Mouse (Mus musculus): ENCODE measurements around the gene Cd163l1. TPM values are rescaled to one million over a fixed set of nuclear protein-coding genes. Genes with fewer than 3 reads are reported as not detected.

Gene Cd163l1
- polyA plus RNA-seq, 2 experiments = 0.04 to 0.11 TPM

DNA sequence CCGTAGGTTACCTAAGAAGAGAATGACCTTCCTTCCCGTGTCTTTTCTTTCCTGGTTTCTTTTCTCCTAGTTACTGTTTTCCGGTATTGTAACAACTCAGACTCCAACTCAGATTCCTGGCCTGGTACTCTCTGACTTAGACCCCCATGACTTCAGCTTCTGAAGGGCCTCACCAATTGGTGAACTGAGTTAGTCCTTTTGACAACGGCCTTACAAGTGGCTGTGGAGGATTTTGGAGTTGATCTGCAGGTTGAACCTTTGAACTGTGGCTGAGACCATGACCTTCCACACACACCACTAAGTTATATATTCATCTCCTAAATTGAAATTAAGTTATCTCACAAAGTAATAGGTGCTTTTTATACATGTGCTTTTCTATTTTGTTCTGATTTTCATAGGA is 33.9 kb upstream of the Cd163l1 start:
- H3K36me3 ChIP-seq (ENCODE audit: control insufficient read depth, insufficient read depth, low read length) = no peaks in the 10 kb centered on the region
- H3K4me3 ChIP-seq (replicated peaks; ENCODE audit: low read length) = no peak overlapping the region
- H3K27ac ChIP-seq (replicated peaks; ENCODE audit: low read depth, low read length) = no peak overlapping the region
- H3K27me3 ChIP-seq (ENCODE audit: control insufficient read depth, insufficient read depth, low read length) = no peaks in the 10 kb centered on the region
- 87% methylated on average over 4 of the region's 4 CpGs for WGBS
- H3K4me1 ChIP-seq (ENCODE audit: control insufficient read depth, insufficient read depth, low read length) = no peaks in the 10 kb centered on the region
- ATAC-seq (ENCODE audit: low FRiP score, low read depth) (no peak), DNase-seq (ENCODE audit: low spot score) (no peak)
- H3K9ac ChIP-seq (ENCODE audit: low read depth, low read length, severe bottlenecking) = no peak overlapping the region
- no peak overlapping the region for H3K4me2 ChIP-seq (replicated peaks; ENCODE audit: low read depth, low read length, severe bottlenecking)
- TF ChIP-seq POLR2A (IDR thresholded peaks at IDR 0.05; ENCODE audit: borderline replicate concordance, extremely low read depth, insufficient read depth, insufficient read length) = no peak
- no peaks in the 10 kb centered on the region for H3K9me3 ChIP-seq (ENCODE audit: control insufficient read depth, low read length)

DNA sequence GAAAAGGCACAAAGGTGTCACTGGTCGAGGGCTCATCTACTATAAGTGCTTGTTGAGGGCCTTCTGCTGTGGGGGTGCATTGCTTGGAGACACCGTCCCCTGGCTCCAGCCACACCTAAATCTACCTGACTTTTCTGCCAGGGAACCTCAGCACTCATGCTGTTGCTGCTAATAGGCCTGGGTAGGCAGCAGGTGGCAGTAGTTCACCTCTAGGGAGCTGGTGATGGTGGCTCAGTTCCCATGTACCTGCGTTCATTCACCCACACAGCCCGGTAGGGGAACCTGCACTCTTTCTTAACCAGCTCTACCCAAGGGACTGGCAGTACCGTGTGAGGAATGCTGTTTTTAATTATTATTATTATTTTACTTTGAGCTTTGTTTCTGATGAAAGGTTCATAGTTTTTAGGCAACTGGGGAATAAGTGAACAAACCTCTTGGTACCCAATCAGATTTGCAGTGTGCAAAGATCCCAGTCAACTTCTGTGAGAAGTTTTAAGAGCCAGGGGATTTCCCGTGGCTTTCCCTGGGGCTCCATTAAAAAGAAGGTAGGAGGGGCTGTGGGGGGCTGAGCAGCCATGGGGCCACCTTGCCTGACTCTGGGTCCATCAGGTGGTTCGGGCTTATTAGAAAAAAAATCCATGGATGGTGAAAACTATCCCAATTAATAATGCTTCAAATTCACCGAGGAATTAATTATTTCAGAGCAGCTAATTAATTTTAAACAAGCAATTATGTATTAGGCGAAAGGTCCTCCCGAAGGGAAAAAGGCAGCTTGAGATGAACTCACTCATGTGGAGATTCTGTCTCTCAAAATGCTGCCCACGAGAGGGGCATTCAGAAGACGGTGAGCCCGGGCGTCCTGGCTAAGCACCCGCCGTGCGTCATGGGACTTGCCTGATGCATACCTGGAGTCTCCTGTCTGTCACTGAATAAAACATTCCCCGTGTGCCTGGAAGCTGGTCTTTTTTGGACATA is 31.1 kb upstream of the Cd163l1 start:
- H3K4me2 ChIP-seq (replicated peaks; ENCODE audit: low read depth, low read length, severe bottlenecking) = no peak overlapping the region
- H3K4me1 ChIP-seq (ENCODE audit: control insufficient read depth, insufficient read depth, low read length) = no peaks in the 10 kb centered on the region
- DNase-seq (ENCODE audit: low spot score) (no peak), ATAC-seq (ENCODE audit: low FRiP score, low read depth) (no peak)
- H3K27ac ChIP-seq (replicated peaks; ENCODE audit: low read depth, low read length) = no peak overlapping the region
- H3K27me3 ChIP-seq (ENCODE audit: control insufficient read depth, insufficient read depth, low read length) = no peaks in the 10 kb centered on the region
- no peak for TF ChIP-seq POLR2A (IDR thresholded peaks at IDR 0.05; ENCODE audit: borderline replicate concordance, extremely low read depth, insufficient read depth, insufficient read length)
- H3K4me3 ChIP-seq (replicated peaks; ENCODE audit: low read length) = no peak overlapping the region
- H3K36me3 ChIP-seq (ENCODE audit: control insufficient read depth, insufficient read depth, low read length) = no peaks in the 10 kb centered on the region
- WGBS = 61% methylated on average over 18 of the region's 18 CpGs
- H3K9me3 ChIP-seq (ENCODE audit: control insufficient read depth, low read length) = no peaks in the 10 kb centered on the region
- no peak overlapping the region for H3K9ac ChIP-seq (ENCODE audit: low read depth, low read length, severe bottlenecking)

DNA sequence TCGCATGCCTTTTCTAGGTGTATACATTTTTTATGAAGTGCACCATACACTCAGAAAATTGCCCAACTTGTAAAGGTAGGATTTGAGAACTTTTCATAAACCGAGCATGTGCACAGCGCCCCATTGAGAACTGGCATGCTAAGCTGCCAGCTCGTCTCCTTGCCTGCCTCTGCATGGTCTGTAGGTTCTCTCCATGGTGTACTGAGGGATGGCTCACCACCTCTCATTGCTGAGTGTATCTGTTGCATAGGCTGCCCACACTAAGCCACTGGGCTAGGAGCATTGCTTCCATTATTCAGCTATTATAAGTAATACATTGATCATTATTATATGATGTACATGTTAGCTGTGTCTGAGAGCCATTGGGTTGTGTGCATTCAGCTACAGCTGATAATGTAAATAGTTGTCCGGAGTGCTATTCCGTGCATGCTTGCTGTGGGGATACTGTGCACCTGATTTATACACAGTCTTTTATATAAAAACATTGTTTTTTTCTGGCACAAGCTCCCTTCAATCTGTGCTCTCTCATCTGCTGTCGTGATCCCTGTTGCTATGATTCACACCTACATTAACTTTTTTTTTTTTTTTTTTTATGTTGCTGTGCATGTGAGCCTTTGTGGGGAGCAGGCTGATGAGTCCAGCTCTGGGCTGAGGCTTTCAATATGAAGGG is 30.2 kb upstream of the Cd163l1 start:
- no peaks in the 10 kb centered on the region for H3K27me3 ChIP-seq (ENCODE audit: control insufficient read depth, insufficient read depth, low read length)
- TF ChIP-seq POLR2A (IDR thresholded peaks at IDR 0.05; ENCODE audit: borderline replicate concordance, extremely low read depth, insufficient read depth, insufficient read length) = no peak
- ATAC-seq (ENCODE audit: low FRiP score, low read depth) (no peak), DNase-seq (ENCODE audit: low spot score) (no peak)
- no peak overlapping the region for H3K27ac ChIP-seq (replicated peaks; ENCODE audit: low read depth, low read length)
- WGBS = 79% methylated on average over 7 of the region's 7 CpGs
- H3K4me1 ChIP-seq (ENCODE audit: control insufficient read depth, insufficient read depth, low read length) = no peaks in the 10 kb centered on the region
- H3K9me3 ChIP-seq (ENCODE audit: control insufficient read depth, low read length) = no peaks in the 10 kb centered on the region
- H3K9ac ChIP-seq (ENCODE audit: low read depth, low read length, severe bottlenecking) = no peak overlapping the region
- H3K4me3 ChIP-seq (replicated peaks; ENCODE audit: low read length) = no peak overlapping the region
- no peaks in the 10 kb centered on the region for H3K36me3 ChIP-seq (ENCODE audit: control insufficient read depth, insufficient read depth, low read length)
- no peak overlapping the region for H3K4me2 ChIP-seq (replicated peaks; ENCODE audit: low read depth, low read length, severe bottlenecking)

DNA sequence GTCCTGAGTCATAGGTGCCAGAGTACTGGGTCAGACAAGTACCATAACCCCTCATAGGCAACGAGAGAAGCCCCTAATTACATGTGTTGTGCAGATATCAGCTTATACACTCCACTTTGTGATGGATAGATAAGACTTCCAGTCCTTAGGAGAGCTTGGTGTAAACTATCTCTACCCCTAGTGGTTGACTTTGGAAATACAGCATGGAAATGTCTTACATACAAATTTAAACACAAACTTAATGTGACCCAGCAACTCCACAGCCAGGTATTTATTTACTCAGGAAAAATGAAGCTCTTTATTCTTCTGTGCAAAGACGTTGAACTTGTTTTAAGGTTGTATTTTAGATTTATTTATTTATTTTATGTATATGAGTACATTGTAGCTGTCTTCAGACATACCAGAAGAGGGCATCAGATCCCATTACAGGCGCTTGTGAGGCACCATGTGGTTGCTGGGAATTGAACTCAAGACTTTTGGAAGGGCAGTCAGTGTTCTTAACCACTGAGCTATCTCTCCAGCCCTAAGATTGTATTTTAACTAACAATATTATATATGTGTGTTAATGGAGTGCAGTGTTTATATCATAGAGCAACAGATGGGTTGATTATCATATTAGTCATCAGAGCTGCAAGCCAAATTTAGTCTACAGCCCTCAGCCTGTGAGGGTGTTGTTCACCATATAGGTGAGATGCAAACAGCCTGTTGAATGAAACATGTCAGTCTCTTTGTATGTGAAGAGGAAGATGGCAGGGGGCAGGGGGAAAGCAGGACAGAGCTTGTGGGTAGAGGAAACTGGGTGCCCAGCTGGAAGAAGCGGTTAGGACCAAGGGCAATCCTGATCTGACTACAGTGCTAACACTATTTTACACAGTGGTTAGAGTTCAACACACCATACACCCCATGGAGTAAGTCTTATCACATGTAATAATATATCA is 29.4 kb upstream of the Cd163l1 start:
- ATAC-seq (ENCODE audit: low FRiP score, low read depth) = no peak
- Histone ChIP-seq H3K36me3 (ENCODE audit: control insufficient read depth, insufficient read depth, low read length) (no peaks in the 10 kb centered on the region), H3K27ac (replicated peaks; ENCODE audit: low read depth, low read length) (no peak overlapping the region), H3K27me3 (ENCODE audit: control insufficient read depth, insufficient read depth, low read length) (no peaks in the 10 kb centered on the region), H3K4me2 (replicated peaks; ENCODE audit: low read depth, low read length, severe bottlenecking) (no peak overlapping the region), H3K4me1 (ENCODE audit: control insufficient read depth, insufficient read depth, low read length) (no peaks in the 10 kb centered on the region), H3K9ac (ENCODE audit: low read depth, low read length, severe bottlenecking) (no peak overlapping the region), H3K9me3 (ENCODE audit: control insufficient read depth, low read length) (no peaks in the 10 kb centered on the region), H3K4me3 (replicated peaks; ENCODE audit: low read length) (no peak overlapping the region)
- DNase-seq (ENCODE audit: low spot score) = no peak
- 64% methylated on average over 4 of the region's 4 CpGs for WGBS
- no peak for TF ChIP-seq POLR2A (IDR thresholded peaks at IDR 0.05; ENCODE audit: borderline replicate concordance, extremely low read depth, insufficient read depth, insufficient read length)

DNA sequence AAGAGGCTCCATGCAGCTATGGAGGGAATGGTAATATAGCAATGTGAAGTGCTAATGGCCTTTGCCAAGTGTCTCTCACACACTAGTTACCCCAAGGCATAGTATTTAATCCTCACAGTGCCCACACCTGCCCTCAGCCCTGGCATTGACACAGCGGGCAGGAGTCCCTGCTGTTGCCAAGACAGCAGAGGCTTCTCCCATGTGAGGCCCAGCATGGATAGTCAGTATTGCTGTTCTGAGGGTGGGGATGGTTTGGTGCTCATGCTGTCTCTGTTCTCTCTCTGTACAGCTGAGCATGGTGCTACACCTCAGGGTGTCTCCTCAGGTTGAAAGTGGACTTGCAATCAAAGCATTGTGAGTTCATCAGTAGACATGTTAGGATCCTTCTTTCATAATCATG is 27.6 kb upstream of the Cd163l1 start:
- no peaks in the 10 kb centered on the region for H3K4me1 ChIP-seq (ENCODE audit: control insufficient read depth, insufficient read depth, low read length)
- H3K27ac ChIP-seq (replicated peaks; ENCODE audit: low read depth, low read length) = no peak overlapping the region
- H3K36me3 ChIP-seq (ENCODE audit: control insufficient read depth, insufficient read depth, low read length) = no peaks in the 10 kb centered on the region
- no peak overlapping the region for H3K9ac ChIP-seq (ENCODE audit: low read depth, low read length, severe bottlenecking)
- 75% methylated on average over 1 of the region's 1 CpGs for WGBS
- no peak for TF ChIP-seq POLR2A (IDR thresholded peaks at IDR 0.05; ENCODE audit: borderline replicate concordance, extremely low read depth, insufficient read depth, insufficient read length)
- no peak overlapping the region for H3K4me2 ChIP-seq (replicated peaks; ENCODE audit: low read depth, low read length, severe bottlenecking)
- H3K27me3 ChIP-seq (ENCODE audit: control insufficient read depth, insufficient read depth, low read length) = no peaks in the 10 kb centered on the region
- H3K9me3 ChIP-seq (ENCODE audit: control insufficient read depth, low read length) = no peaks in the 10 kb centered on the region
- ATAC-seq (ENCODE audit: low FRiP score, low read depth) (no peak), DNase-seq (ENCODE audit: low spot score) (no peak)
- H3K4me3 ChIP-seq (replicated peaks; ENCODE audit: low read length) = no peak overlapping the region

All from limb, embryonic 14.5 days (tissue).